Mouse (Mus musculus) R1 (cell line): Measurements from ENCODE around the gene Mcl1.
A peak's percentile ranks its signal among the peaks of the same experiment; 100 is the strongest.
"Not testable (repeated sequence)": the region's sequence is repeated elsewhere in the genome, so short reads cannot be mapped to it uniquely, and the experiment has no call there.

Source experiments
- DNase-seq: peaks from one replicate; pipeline ENCODE4 v3.0.0-alpha.2; 2018; ENCODE audit warnings: low read depth, low spot score

The Mcl1 gene

GRCm38 (mm10) chr3:95666124-95666844 lies 7.7 kb downstream of the Mcl1 start:
- DNase-seq = peak; percentile 93

GRCm38 (mm10) chr3:95667521-95667920 lies 8.9 kb downstream of the Mcl1 start:
- DNase-seq = no peak

- DNase-seq = peak; percentile 68
These were observed 9.4 kb downstream of the Mcl1 start for GRCm38 (mm10) chr3:95668026-95668425.

- DNase-seq = no peak
These were observed 10.2 kb downstream of the Mcl1 start for GRCm38 (mm10) chr3:95668589-95669308.

- no peak for DNase-seq
These were observed 10.7 kb downstream of the Mcl1 start for GRCm38 (mm10) chr3:95669309-95669665.

- DNase-seq = not testable (repeated sequence)
These were observed 11.8 kb downstream of the Mcl1 start for GRCm38 (mm10) chr3:95670419-95670818.

- no peak for DNase-seq
These were observed 12.6 kb downstream of the Mcl1 start for GRCm38 (mm10) chr3:95671201-95671600.

- DNase-seq = peak; percentile 49
These were observed 13.9 kb downstream of the Mcl1 start for GRCm38 (mm10) chr3:95672461-95672860.

GRCm38 (mm10) chr3:95672861-95673706 lies 14.5 kb downstream of the Mcl1 start:
- no peak for DNase-seq

- DNase-seq = no peak
These were observed 15.2 kb downstream of the Mcl1 start for GRCm38 (mm10) chr3:95673707-95674211.

GRCm38 (mm10) chr3:95674236-95674635 lies 15.6 kb downstream of the Mcl1 start:
- DNase-seq = peak; percentile 97

- peak; percentile 87 for DNase-seq
These were observed 16.2 kb downstream of the Mcl1 start for GRCm38 (mm10) chr3:95674812-95675211.

- peak; percentile 96 for DNase-seq
These were observed 16.9 kb downstream of the Mcl1 start for GRCm38 (mm10) chr3:95675301-95676092.

GRCm38 (mm10) chr3:95676745-95677419 lies 18.3 kb downstream of the Mcl1 start:
- DNase-seq = peak; percentile 77

GRCm38 (mm10) chr3:95677420-95678090 lies 19.0 kb downstream of the Mcl1 start:
- peak; percentile 32 for DNase-seq

GRCm38 (mm10) chr3:95679551-95679950 lies 21.0 kb downstream of the Mcl1 start:
- DNase-seq = no peak

- DNase-seq = no peak
These were observed 22.1 kb downstream of the Mcl1 start for GRCm38 (mm10) chr3:95680673-95681072.

GRCm38 (mm10) chr3:95681365-95681764 lies 22.8 kb downstream of the Mcl1 start:
- DNase-seq = no peak

- DNase-seq = peak; percentile 65
These were observed 24.3 kb downstream of the Mcl1 start for GRCm38 (mm10) chr3:95682878-95683277.

GRCm38 (mm10) chr3:95684846-95685245 lies 26.3 kb downstream of the Mcl1 start:
- no peak for DNase-seq
